Mouse (Mus musculus) olfactory bulb, adult 2 months (tissue): ENCODE measurements around the gene Tex36. TPM values are rescaled to one million over a fixed set of nuclear protein-coding genes. Genes with fewer than 3 reads are reported as not detected.

Experiments used
- H3K27ac ChIP-seq: fragments of 200-500 bp; 2 replicates; pipeline ENCODE4 v1.5.1; 2012; ENCODE audit warnings: low read depth, low read length; ENCODE audit not compliant: insufficient read depth
- H3K4me1 ChIP-seq: fragments of 200-500 bp; 2 replicates; pipeline ENCODE4 v1.6.1; 2012; ENCODE audit warnings: low read length; ENCODE audit not compliant: control insufficient read depth, insufficient read depth
- H3K4me3 ChIP-seq: fragments of 200-500 bp; 2 replicates; pipeline ENCODE4 v1.5.1; 2012; ENCODE audit warnings: mild to moderate bottlenecking, low read depth, low read length, moderate library complexity; ENCODE audit not compliant: insufficient read depth
- CTCF ChIP-seq: fragments of 200-500 bp; IDR thresholded peaks from 2 replicates; pipeline ENCODE4 v1.5.1; 2012; ENCODE audit warnings: low read depth, mild to moderate bottlenecking, low read length, moderate library complexity; ENCODE audit not compliant: insufficient read depth
- POLR2A ChIP-seq: fragments of 200-500 bp; IDR thresholded peaks from 2 replicates; pipeline ENCODE4 v1.6.1; 2012; ENCODE audit warnings: mild to moderate bottlenecking, low read depth, low read length, moderate library complexity; ENCODE audit not compliant: insufficient read depth
- WGBS: fragments of 180-500 bp; shearing (Covaris S2); methylation state at CpG from one replicate; pipeline ENCODE4 v1.1.7; 2018; 5-methylcytosine and 5-hydroxymethylcytosine counted together
- polyA plus RNA-seq: library from polyadenylated mRNA; stranded (reverse); fragments of >200 nt; gene quantifications from 2 replicates; pipeline ENCODE4 v1.2.4, GENCODE M21; 2012; ENCODE audit warnings: low replicate concordance; ENCODE audit not compliant: missing spikeins, insufficient read depth, insufficient read length

Tex36 gene
- polyA plus RNA-seq, 1 experiment = not detected

DNA sequence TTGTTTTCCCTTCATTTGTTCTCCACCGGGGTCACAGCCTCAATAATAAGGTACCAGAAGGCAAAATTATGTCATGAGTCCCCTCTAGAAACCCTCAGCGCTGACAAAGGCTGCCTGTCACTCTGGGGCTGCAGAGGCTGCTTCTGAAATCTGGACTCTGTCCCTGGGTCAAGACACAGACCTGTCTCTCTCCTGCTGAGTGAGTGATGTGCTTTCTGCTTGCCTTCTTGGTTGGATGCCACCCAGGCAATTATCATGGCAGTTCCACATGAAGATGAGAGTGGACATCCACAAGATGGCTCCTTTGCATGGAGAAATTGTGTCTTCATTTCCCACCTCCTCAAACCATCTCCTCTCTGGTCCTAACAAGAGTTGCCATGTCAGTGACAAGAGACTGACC is 1.2 kb upstream of the Tex36 start:
- WGBS = 94% methylated on average over 2 of the region's 2 CpGs
- H3K27ac ChIP-seq = no peak overlapping the region
- H3K4me1 ChIP-seq = peaks cover 5% of the 10 kb centered on the region; the same call in 1 of the 2 replicates
- TF ChIP-seq CTCF (no peak), POLR2A (no peak)
- no peak overlapping the region for H3K4me3 ChIP-seq

DNA sequence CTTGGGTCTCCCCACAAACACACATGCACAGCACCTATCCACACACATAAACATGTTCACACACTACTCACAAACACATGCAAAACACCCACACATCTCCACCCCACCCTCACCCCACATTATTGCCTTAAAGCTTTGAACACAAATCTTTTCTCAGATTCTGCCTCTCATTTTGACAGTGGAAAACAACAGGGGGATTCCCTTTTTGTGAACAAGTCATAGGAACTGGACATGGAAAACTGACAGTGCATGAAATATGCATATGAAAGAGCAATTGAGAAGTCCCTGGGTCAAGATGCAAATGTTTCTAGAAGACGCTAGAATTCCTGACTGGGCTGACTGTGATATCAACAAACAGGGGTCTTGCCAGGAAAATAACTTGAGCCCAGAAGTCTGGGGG is 1.4 kb downstream of the Tex36 start:
- Histone ChIP-seq H3K27ac (no peak overlapping the region), H3K4me3 (no peak overlapping the region), H3K4me1 (no peaks in the 10 kb centered on the region)
- TF ChIP-seq CTCF (no peak), POLR2A (no peak)
- 36% methylated on average over 1 of the region's 1 CpGs for WGBS

- WGBS = 80% methylated on average over 1 of the region's 1 CpGs
- Histone ChIP-seq H3K4me3 (no peak overlapping the region), H3K4me1 (no peaks in the 10 kb centered on the region), H3K27ac (no peak overlapping the region)
- TF ChIP-seq POLR2A (no peak), CTCF (no peak)
Observed at GRCm38 (mm10) chr7:133591750-133592149, 10.2 kb downstream of the Tex36 start.

DNA sequence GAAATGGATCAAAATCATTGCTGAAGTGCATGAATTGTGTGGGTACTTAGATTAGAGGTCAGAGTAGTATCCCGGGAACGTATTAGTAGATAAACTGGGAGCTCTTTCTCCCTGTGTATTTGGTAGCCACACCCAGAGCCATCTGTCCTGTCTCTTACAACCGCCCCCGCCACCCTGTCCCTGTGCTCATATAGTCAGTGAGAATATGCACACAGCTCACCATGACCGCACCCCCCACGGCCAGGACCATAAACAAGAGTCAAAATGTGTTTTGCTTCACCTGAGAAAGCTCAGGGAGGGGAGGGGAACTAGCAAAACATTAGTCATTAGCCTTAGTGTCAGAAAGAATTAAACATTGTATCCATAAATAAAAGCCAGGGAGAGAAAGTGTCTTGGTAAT is 18.7 kb downstream of the Tex36 start:
- TF ChIP-seq POLR2A (no peak), CTCF (no peak)
- peaks cover 10% of the 10 kb centered on the region for H3K4me1 ChIP-seq
- 95% methylated on average over 6 of the region's 6 CpGs for WGBS
- H3K4me3 ChIP-seq = no peak overlapping the region
- no peak overlapping the region for H3K27ac ChIP-seq

- H3K4me3 ChIP-seq = no peak overlapping the region
- 63% methylated on average over 4 of the region's 4 CpGs for WGBS
- H3K4me1 ChIP-seq = peaks cover 10% of the 10 kb centered on the region
- no peak for TF ChIP-seq CTCF
- peak overlapping the region; percentile 8; the same call in 1 of the 2 replicates for H3K27ac ChIP-seq
Observed at GRCm38 (mm10) chr7:133580296-133580640, 21.7 kb downstream of the Tex36 start.

GRCm38 (mm10) chr7:133579491-133580295 is 22.3 kb downstream of the Tex36 start:
- peak overlapping the region; percentile 8; the same call in 1 of the 2 replicates for H3K27ac ChIP-seq
- peaks cover 10% of the 10 kb centered on the region for H3K4me1 ChIP-seq
- TF ChIP-seq CTCF (no peak), POLR2A (no peak)
- no peak overlapping the region for H3K4me3 ChIP-seq
- WGBS = 37% methylated on average over 20 of the region's 20 CpGs

GRCm38 (mm10) chr7:133576825-133577224 is 25.1 kb downstream of the Tex36 start:
- TF ChIP-seq CTCF (no peak), POLR2A (no peak)
- Histone ChIP-seq H3K4me3 (no peak overlapping the region), H3K4me1 (peaks cover 10% of the 10 kb centered on the region), H3K27ac (no peak overlapping the region)
- 70% methylated on average over 4 of the region's 4 CpGs for WGBS

DNA sequence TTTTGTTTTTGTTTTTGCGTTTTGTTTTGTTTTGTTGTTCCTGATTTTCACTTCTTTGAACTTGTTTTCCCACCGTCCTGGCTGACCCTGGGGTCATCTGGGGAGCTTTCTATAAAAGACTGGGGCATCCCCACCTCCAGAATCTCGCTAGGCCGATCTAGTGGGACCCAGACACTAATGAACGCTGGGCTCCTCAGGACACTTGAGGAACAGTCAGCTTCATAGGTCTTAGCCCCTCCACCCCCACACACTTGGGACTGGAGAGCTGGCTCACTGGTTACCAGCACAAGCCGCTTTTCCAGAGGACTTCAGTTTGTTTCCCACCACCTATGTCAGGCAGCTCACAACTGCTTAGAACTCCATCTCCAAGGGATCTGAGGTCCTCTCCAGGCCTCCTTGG is 25.7 kb downstream of the Tex36 start:
- H3K4me1 ChIP-seq = peaks cover 10% of the 10 kb centered on the region
- TF ChIP-seq CTCF (no peak), POLR2A (no peak)
- WGBS = 79% methylated on average over 6 of the region's 6 CpGs
- no peak overlapping the region for H3K4me3 ChIP-seq
- no peak overlapping the region for H3K27ac ChIP-seq

- H3K27ac ChIP-seq = no peak overlapping the region
- H3K4me1 ChIP-seq = no peaks in the 10 kb centered on the region
- no peak for TF ChIP-seq POLR2A
- TF ChIP-seq CTCF = no peak
- 32% methylated on average over 3 of the region's 3 CpGs for WGBS
- H3K4me3 ChIP-seq = no peak overlapping the region
Observed at GRCm38 (mm10) chr7:133571927-133572326, 30.0 kb downstream of the Tex36 start.

DNA sequence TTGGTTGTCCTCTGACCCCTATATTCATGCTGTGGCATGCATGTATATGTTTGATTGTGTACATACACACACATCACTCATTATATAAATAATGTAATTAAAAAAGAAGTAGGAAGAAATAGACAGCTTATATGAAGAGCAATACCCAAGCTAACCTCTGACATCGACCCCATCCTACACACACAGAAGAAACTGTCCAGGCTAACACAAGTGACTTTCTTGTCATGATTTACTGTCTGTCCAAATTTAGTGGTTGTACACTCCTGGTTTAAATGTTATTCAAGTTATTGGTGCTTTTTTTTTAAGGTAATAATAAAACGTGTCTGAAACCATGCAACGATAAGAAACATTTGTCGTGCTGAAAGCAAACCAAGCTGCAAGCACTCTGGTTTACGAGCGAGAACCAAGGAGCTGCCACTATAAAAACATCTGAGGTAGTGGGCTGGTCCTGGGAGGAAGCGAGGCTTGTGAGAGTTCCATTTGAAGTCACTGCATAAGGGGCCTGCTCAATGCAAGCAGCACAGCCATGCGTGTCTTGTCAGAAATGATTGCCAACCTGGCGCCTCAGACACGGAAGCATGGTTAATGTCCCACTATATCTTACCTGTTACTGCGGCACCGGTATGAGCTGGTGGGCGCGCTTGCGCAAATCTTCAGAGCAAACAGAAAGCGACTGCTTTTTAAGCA is 32.6 kb downstream of the Tex36 start:
- WGBS = 96% methylated on average over 16 of the region's 16 CpGs
- Histone ChIP-seq H3K27ac (no peak overlapping the region), H3K4me1 (no peaks in the 10 kb centered on the region), H3K4me3 (no peak overlapping the region)
- TF ChIP-seq POLR2A = no peak
- no peak for TF ChIP-seq CTCF
